Mouse (Mus musculus) intestine, postnatal 0 days (tissue): Measurements from ENCODE around the gene Tacc2. TPM values are rescaled to one million over a fixed set of nuclear protein-coding genes. Genes with fewer than 3 reads are reported as not detected.

Experiments
- ATAC-seq: fragments of 200-750 bp; cut with Nextera tagmentation; 2 replicates; pipeline ENCODE4 v1.8.0; 2017; ENCODE audit warnings: mild to moderate bottlenecking, moderate TSS enrichment, moderate library complexity
- H3K27ac ChIP-seq: fragments of 300-500 bp; sonication (generic); 2 replicates; pipeline ENCODE4 v1.5.1; 2014; ENCODE audit warnings: mild to moderate bottlenecking, low read depth, low read length, moderate library complexity
- H3K27me3 ChIP-seq: fragments of 300-500 bp; sonication (generic); replicated peaks from 2 replicates; pipeline ENCODE4 v1.6.1; 2014; ENCODE audit warnings: low read length, mixed read lengths; ENCODE audit not compliant: control insufficient read depth, insufficient read depth
- H3K36me3 ChIP-seq: fragments of 300-500 bp; sonication (generic); 2 replicates; pipeline ENCODE4 v1.6.1; 2014; ENCODE audit warnings: mild to moderate bottlenecking, moderate library complexity; ENCODE audit not compliant: control insufficient read depth, insufficient read depth
- H3K4me1 ChIP-seq: fragments of 300-500 bp; sonication (generic); replicated peaks from 2 replicates; pipeline ENCODE4 v1.6.1; 2014; ENCODE audit warnings: antibody characterized with exemption, low read length, mixed read lengths; ENCODE audit not compliant: control insufficient read depth, insufficient read depth
- H3K4me2 ChIP-seq: fragments of 300-500 bp; sonication (generic); replicated peaks from 2 replicates; pipeline ENCODE4 v1.6.1; 2014; ENCODE audit warnings: low read depth, mild to moderate bottlenecking, moderate library complexity
- H3K4me3 ChIP-seq: fragments of 300-500 bp; sonication (generic); 2 replicates; pipeline ENCODE4 v1.5.1; 2014; ENCODE audit warnings: low read depth, low read length
- H3K9ac ChIP-seq: fragments of 300-500 bp; sonication (generic); 2 replicates; pipeline ENCODE4 v1.6.1; 2014; ENCODE audit warnings: mild to moderate bottlenecking, low read depth, low read length
- H3K9me3 ChIP-seq: fragments of 300-500 bp; sonication (generic); 2 replicates; pipeline ENCODE4 v1.6.1; 2016; ENCODE audit warnings: mixed run types; ENCODE audit not compliant: control insufficient read depth
- CTCF ChIP-seq: sonication (generic); IDR thresholded peaks from 2 replicates; pipeline ENCODE4 v1.5.1; 2016; ENCODE audit warnings: low read depth, mild to moderate bottlenecking, control low read depth, antibody characterized with exemption, moderate library complexity
- WGBS: fragments of 180-500 bp; shearing (Covaris S2); extraction: QIAGEN DNeasy Blood & Tissue Kit; methylation state at CpG from one replicate; pipeline ENCODE4 v1.1.7; 2014; 5-methylcytosine and 5-hydroxymethylcytosine counted together
- polyA plus RNA-seq: library from polyadenylated mRNA; unstranded; fragments of >200 nt; fragmentation: Nextera tagmentation; extraction: Ambion mirVana; gene quantifications from 2 replicates; pipeline ENCODE4 v1.2.1, GENCODE M21; 2015

The Tacc2 gene
- polyA plus RNA-seq, 1 experiment from 2014 or later: 27.7 TPM

DNA sequence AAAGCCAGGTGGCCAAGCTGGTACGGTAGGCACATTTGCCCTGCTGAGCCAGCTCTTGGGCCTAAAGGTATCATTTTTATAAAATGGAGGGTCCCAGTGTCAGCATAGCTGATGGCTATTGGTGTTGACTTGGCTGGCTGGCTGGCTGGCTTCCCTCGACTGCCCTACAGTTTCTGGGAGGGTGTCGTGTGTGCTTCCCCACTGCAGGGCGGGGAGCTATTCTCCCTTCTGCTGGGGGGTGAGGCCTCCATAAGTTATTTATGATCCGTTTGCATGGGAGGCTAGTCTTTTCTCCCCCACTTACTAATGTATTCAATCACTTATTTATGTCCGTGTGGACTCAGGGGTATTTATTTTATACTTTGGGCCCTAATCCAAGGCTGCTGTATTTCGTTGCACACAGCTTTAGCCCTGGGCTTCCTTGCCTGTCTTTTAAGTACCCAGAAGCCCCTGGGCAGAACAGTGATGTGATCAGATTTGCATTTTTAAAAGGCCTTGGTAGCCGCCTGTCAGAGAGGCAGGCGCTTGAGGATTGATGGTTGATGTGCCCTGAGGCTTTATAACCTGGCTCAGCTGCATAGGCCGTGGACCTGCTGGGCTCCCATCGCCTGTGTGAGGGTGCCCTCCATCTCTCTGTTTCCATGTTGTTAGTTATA is 99.8 kb downstream of the Tacc2 start:
- no peak overlapping the region for H3K9ac ChIP-seq
- H3K4me3 ChIP-seq: no peak overlapping the region
- peaks cover 45% of the 10 kb centered on the region for H3K36me3 ChIP-seq
- no peaks in the 10 kb centered on the region for H3K27me3 ChIP-seq
- no peaks in the 10 kb centered on the region for H3K4me1 ChIP-seq
- no peak overlapping the region for H3K4me2 ChIP-seq
- 64% methylated on average over 11 of the region's 11 CpGs for WGBS
- TF ChIP-seq CTCF: no peak
- H3K9me3 ChIP-seq: no peaks in the 10 kb centered on the region
- no peak overlapping the region for H3K27ac ChIP-seq
- no peak for ATAC-seq

DNA sequence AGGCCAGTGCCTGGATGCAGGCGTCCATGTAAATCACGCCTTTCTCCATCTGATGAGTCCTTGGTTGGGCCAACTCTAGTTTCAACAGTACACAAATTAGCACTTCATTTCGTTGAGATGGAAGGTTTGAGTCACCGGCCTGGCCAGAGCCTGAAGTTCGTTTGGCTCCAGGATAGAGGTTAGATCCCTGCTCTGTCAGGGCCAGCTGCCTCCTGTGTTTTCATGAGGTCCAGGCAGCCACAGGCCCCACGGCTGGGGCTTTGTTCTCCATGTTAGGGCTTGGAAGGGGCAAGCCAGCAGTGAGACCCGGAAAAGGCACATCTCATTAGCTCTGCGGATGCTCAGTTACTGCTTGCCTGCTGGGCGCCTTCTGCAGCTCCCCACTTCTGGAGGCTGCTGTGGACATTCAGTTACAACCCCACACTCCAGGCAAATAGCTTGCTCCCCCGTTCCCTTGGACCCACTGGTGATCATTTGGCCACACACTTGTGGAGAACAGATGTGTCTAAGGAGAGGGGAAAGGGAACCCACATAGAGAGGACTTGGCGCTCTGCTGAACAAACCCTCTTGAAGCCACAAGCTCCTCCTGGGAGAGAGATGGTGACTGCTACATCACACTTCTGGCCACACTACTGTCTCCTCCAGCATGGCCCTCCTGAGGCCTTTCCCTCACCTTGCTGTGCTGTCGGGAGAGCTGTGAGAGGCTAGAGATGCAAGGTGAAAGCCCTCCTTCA is 100.5 kb downstream of the Tacc2 start:
- Histone ChIP-seq H3K4me2 (no peak overlapping the region), H3K36me3 (peaks cover 45% of the 10 kb centered on the region), H3K4me3 (no peak overlapping the region), H3K9me3 (no peaks in the 10 kb centered on the region), H3K27me3 (no peaks in the 10 kb centered on the region), H3K4me1 (no peaks in the 10 kb centered on the region), H3K27ac (no peak overlapping the region), H3K9ac (no peak overlapping the region)
- ATAC-seq: no peak
- TF ChIP-seq CTCF: no peak
- WGBS: 91% methylated on average over 12 of the region's 12 CpGs

DNA sequence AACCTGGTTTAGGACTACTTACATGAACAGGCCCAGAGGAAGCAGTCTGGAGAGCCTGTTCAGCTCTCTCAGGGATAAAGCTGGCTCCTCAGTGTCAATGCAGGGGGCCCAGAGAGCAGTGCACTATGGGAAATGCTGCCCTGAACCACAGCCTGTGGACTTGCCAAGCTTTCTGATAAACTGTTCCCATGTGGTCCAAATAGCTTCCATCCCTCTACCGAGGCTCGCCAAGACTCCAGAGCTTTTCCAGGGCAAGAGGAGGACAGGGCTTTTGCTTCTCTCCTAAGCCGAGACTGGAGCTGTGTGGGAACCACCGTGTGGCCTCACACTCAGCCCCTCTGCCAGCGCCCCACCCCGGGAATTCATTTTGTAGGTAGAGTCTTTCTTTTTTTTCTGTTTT is 101.2 kb downstream of the Tacc2 start:
- Histone ChIP-seq H3K9ac (no peak overlapping the region), H3K36me3 (peaks cover 45% of the 10 kb centered on the region), H3K9me3 (no peaks in the 10 kb centered on the region), H3K4me1 (no peaks in the 10 kb centered on the region), H3K27me3 (no peaks in the 10 kb centered on the region), H3K4me3 (no peak overlapping the region), H3K27ac (no peak overlapping the region), H3K4me2 (no peak overlapping the region)
- no peak for ATAC-seq
- no peak for TF ChIP-seq CTCF
- 91% methylated on average over 6 of the region's 6 CpGs for WGBS

DNA sequence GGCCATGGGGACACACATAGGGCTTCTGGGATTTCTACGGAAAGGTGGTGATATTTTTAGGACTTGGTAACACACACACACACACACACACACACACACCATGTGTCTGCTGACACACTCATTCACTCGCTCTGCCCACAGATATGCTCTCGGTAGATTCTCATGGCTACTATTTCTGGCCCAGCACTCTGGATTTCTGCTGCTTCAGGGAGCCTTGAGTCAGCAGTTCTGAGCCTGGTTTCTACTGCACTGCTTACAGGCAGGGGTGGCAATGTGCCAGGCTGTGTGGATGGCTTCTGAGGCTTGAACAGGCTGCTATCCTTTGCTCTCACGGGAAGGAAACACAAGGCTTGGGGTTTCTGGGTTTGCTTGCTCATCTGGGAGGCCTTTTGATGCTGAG is 104.6 kb downstream of the Tacc2 start:
- H3K27ac ChIP-seq: no peak overlapping the region

DNA sequence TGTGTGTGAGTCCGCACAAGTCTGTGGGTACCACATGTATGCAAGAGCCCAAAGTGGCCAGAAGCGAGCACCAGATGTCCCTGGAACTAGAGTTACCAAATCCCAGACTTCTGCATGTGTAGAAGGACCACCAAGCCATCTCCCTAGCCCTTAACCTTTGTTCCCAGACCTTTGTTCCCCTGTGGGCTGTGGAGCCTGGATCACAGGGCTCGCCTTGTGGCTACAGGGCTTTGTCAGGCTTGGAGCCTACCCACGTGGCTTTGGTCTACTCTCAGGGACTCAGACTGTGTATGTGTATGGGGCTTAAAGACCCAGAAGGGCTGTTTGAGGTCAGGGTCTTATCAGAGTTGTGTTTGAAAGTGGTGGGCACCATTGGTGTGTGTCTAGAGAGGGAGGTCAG is 111.4 kb downstream of the Tacc2 start:
- ATAC-seq: no peak
- H3K27ac ChIP-seq: no peak overlapping the region
- H3K4me2 ChIP-seq: no peak overlapping the region
- H3K36me3 ChIP-seq: no peaks in the 10 kb centered on the region; the same call in 1 of the 2 replicates
- H3K9me3 ChIP-seq: no peaks in the 10 kb centered on the region
- H3K4me1 ChIP-seq: no peaks in the 10 kb centered on the region
- WGBS: 73% methylated on average over 4 of the region's 4 CpGs
- no peaks in the 10 kb centered on the region for H3K27me3 ChIP-seq
- H3K9ac ChIP-seq: no peak overlapping the region
- no peak overlapping the region for H3K4me3 ChIP-seq
- no peak for TF ChIP-seq CTCF

More for the DNA sequence above, 104.6 kb downstream of the Tacc2 start:
- Histone ChIP-seq H3K9me3 (no peaks in the 10 kb centered on the region), H3K4me3 (no peak overlapping the region), H3K27me3 (no peaks in the 10 kb centered on the region), H3K9ac (no peak overlapping the region), H3K4me1 (no peaks in the 10 kb centered on the region), H3K36me3 (peaks cover 22% of the 10 kb centered on the region), H3K4me2 (no peak overlapping the region)
- TF ChIP-seq CTCF: no peak
- no peak for ATAC-seq
- 66% methylated on average over 4 of the region's 4 CpGs for WGBS

DNA sequence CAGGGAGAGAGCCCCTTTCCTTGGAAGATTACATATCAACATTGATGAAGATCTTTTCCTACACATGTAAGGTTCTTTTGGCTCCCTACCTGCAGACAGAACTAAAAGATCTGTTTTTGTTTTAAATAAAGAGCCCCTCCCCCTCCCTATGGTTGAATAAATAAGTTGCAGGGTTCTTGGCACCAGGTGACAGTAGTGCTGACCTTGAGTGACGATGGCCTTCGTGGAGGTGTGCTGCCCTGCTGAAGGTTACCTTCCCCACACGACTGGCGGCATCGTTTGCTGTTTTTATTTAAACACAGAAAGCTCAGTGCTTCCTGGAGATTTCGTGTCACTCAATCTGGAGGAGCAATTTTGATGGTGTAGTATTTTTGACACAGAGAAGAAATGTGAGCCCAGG is 113.6 kb downstream of the Tacc2 start:
- H3K36me3 ChIP-seq: no peaks in the 10 kb centered on the region; the same call in 1 of the 2 replicates
- H3K27ac ChIP-seq: no peak overlapping the region
- no peaks in the 10 kb centered on the region for H3K9me3 ChIP-seq
- H3K4me1 ChIP-seq: no peaks in the 10 kb centered on the region
- no peak overlapping the region for H3K9ac ChIP-seq
- H3K27me3 ChIP-seq: no peaks in the 10 kb centered on the region
- no peak overlapping the region for H3K4me3 ChIP-seq
- H3K4me2 ChIP-seq: no peak overlapping the region
- 62% methylated on average over 6 of the region's 6 CpGs for WGBS
- TF ChIP-seq CTCF: no peak
- ATAC-seq: no peak
